Mouse (Mus musculus): ENCODE data around the gene Gm49510.

Gm49510 gene

DNA sequence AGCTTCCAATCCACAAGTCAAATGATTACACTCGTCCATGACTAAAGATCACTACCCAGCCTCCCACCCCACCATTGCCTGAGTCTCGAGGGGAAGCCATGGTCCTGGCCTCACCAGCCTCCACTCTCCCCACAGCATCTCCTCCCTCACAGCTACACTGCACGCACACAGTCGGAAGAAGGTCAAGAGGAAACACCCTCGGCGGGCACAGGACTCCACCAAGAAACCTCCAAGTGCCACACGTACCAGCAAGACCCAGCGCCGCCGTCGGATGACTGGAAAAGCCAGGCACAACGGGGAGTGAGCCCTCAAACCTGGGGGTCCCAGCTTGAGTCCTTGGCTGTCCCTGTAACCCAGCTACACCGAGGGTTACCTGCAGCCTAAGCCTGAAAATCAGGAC, 40.9 kb downstream of the Gm49510 start:
- DNase-seq (ENCODE audit: low read depth in 2 of 2, low spot score in 2 of 2): no peak

DNA sequence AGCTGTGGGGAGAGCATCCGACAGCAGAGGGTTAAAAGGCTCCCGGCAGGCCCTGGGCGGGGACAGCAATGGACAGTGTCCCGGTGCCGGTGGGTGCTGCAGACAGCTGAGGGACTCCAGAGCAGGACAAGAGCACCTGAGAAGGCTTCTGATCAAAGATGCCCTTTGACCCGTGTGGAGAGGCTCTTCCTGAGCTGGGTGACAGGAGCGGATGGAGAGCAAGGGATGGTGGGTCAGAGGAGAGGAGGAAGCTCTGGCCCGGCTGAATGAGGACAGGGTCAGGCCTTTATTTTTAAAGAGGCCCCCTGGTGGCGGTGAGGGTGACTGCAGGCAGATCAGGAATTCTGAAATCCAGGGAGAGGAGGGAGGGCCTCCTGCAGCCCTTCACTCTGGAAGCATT, 43.2 kb downstream of the Gm49510 start:
- peak; percentile 49 to 51 for DNase-seq (ENCODE audit: low read depth in 2 of 2, low spot score in 2 of 2)

DNA sequence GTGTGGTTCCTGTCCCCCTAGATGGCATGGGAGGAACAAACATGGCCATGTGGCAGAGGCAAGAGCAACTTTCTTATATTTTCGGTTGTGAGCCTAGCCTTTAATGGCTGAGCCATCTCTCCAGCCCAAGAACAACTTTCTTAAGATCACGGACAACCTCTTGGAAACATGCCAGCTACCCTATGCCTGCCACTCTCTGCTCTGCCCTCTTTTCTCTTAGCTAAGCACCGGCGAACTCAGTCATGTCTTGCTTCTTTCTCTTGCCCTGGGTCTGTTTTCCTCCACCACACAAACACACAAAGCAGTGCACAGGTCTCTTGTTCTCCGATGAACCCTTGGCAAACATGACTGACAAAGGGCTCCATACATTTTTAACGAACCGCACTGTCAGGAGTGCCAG, 46.8 kb downstream of the Gm49510 start:
- no peak for DNase-seq (ENCODE audit: low read depth in 2 of 2, low spot score in 2 of 2)

DNA sequence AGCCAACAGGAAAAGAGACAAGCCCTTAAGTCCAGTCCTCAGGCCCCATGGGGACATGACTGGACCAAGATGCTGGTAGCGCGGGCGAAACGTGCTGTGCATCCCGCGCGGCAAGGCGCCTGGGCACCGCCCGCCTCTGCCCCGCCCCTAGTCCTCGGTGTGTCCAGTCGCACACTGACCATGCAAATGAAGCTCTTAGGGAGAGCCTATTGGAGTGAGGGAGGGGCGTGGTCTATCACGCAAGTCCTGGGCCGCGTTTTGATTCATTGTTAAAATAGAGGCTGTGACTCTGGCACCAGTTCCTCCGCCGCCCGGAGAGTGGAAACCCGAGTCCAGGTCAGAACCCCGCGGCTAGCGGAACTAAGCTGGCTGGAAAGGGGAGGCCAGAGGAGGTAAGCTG, 48.2 kb downstream of the Gm49510 start, which contains the start of gene Triobp:
TSS of gene Triobp (plus strand) at position 68 of the 400 bp plus-strand sequence.
- no peak for DNase-seq (ENCODE audit: low read depth in 2 of 2, low spot score in 2 of 2)

DNA sequence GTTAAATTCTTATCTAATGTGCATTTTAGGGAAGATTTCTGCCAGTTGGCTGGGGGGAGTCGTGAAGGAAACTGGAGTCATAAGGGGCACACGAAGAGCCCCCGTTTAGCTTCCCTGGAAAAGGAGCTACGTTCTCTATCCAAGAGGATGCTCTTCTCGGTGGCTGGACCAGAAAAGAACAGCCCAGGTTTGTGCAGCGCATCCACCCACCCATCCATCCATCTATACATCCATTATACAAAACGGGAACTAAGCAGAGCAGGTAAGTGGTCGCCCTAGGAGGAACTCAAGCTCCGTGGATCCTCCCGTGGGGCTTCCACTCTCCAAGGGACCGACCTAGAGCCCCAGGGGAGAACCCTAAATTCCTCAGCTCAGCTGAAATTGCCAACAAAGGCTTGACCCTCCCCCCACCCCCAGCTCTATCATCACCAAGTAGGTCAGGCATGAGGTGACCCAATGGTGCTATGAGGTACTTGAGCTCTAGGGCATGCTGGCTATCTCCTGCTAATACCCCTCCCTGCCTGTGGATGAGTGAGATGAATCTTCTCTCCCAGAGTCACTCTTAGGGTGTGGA, 48.8 kb downstream of the Gm49510 start:
- no peak for DNase-seq (ENCODE audit: low read depth in 2 of 2, low spot score in 2 of 2)

DNA sequence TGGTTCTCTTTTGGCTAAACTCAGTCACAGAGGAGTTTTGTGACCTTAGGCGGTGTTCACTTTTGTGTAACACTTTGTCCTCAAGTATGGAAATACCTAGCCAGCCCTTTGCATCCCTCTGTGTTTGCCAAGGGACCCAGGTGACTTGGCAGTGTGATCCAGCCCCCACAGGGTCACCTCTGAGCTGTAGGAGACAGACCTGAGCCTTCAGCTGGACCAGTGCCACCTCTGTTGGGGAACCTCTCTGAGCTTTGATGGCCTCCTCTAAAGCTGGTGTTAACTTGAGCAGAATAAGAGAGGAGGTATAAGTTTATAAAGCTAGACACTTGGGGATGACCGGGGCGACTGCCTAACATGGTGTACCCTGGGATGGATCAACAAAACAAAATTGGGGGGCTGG, 49.4 kb downstream of the Gm49510 start:
- DNase-seq (ENCODE audit: low read depth in 2 of 2, low spot score in 2 of 2): no peak

DNA sequence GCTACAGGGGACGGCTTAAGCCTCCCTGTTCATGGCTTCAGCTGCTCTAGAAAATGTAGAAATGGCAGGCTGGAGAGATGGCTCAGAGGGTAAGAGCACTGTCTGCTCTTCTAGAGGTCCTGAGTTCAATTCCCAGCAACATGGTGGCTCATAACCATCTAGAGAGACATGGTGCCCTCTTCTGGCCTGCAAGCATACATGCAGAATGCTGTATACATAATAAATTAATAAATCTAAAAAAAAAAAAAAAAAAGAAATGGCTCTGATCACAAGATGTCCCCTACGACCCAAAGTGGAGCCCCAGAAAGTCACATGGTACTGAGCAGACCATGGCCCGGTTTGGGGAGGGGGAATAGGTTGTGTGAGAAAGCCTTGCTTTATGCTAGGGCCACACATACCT, 56.2 kb downstream of the Gm49510 start:
- no peak for DNase-seq (ENCODE audit: low read depth in 2 of 2, low spot score in 2 of 2)

DNA sequence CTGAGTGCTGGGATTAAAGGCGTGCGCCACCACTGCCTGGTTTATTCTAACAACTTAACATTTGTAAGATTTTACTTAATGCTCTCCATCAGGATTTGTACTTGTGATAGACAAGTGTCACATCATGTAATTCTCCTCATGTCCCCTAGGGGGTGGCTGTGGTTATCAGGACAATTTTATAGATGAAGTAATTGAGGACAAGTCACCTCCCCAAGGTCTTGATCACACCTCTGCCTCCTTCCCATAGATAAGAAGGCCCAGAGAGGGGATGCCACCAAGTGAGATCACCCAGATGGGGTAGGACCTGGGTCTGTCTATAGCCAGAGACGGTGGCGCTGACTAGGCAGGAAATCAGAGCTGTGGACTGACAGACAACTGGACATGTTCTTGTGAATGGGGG, 56.9 kb downstream of the Gm49510 start:
- peak in 1 of 2 experiments; percentile 21 for DNase-seq (ENCODE audit: low read depth in 2 of 2, low spot score in 2 of 2)

DNA sequence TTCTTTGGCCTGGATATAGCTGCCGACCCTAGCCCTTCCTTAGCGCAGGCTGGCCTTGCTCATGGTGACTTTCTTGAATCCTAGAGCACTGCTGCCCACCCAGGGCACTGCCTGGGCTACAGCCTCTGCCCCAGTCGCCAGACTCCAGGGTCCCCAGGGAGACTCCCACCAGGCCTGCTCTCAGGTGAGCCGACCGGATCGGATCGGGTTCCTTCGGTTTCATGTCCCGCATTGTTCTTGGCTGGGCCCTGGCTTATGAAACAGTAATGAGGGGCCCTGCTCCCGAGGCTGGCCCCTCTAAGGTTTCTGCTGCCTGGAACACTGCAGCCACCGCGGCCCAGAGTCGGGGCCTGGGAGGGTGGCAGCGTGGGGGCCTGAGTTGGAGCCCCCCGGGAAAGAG, 57.6 kb downstream of the Gm49510 start:
- no peak for DNase-seq (ENCODE audit: low read depth in 2 of 2, low spot score in 2 of 2)

DNA sequence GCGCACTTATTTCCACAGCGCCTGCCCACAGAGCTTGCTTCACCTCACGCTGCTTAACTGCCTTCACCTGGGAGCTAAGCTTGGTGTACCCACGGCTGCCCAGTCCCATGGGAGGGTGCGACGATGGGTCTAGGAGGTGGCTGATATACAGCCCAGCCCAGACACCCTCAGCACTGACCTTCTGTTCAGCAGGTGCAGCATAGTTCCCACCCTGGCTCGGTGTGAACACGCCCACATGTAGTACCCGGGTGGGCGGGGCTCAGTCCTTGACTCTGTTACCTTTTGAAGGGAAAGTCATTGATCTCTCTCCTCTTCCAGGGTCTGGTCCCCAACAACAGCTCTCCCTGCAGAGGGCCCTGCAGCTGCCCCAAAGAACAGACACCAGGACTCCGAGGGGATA, 60.1 kb downstream of the Gm49510 start:
- DNase-seq (ENCODE audit: low read depth in 2 of 2, low spot score in 2 of 2): no peak

DNA sequence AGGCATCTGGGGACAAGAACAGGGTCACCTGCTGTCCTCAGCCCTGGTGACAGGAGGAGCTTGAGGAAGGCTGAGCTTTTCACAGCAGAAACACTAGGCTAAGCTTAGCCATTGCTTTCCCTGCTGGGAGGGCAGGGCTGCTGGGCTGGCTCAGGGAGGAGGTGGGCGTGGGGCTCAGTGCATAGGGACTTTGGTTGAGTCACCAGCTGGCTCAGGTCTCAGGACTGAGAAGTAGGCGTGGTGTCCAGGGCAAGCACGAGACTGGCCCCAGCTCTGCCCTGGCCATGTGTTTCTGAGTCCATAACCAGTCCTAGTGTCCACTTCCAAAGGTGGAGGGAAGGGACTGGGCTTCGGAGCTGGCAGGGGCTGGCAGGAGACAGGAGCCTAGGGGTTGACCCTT, 60.6 kb downstream of the Gm49510 start:
- DNase-seq (ENCODE audit: low read depth in 2 of 2, low spot score in 2 of 2): no peak

DNA sequence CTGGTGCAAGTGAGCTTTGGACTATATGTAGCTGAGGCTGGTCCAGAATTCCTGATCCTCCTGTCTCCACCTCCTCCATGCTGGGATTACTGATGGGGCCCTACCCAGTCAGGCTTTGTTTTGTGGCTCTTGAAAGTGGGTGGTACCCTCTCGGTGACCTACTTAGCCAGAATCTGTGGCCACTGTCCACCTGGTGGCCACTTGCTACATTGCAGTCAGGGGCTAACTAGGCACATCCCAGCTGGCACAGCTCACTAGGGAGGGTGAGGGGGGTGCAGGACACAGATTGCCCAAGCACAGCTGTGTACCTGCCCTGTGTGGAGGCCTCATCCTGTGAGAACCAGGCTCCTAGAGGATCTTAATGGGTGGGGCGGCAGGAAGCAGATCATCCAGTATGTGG, 63.4 kb downstream of the Gm49510 start:
- peak in 1 of 2 experiments; percentile 24 for DNase-seq (ENCODE audit: low read depth in 2 of 2, low spot score in 2 of 2)

Data from CD8-positive naive resting alpha-beta T cell, adult 2 months (primary cell).